Mouse (Mus musculus): ENCODE data around the gene Pla2g2f. TPM values are rescaled to one million over a fixed set of nuclear protein-coding genes. Genes with fewer than 3 reads are reported as not detected.
A peak's percentile ranks its signal among the peaks of the same experiment; 100 is the strongest.

The Pla2g2f gene
- polyA plus RNA-seq, 1 experiment = not detected

- no peaks in the 10 kb centered on the region for H3K79me2 ChIP-seq (ENCODE audit: control insufficient read depth, insufficient read depth)
Observed at GRCm38 (mm10) chr4:138748369-138749072, 8.9 kb downstream of the Pla2g2f start.

GRCm38 (mm10) chr4:138747851-138748250 lies 9.6 kb downstream of the Pla2g2f start:
- Histone ChIP-seq H3ac (ENCODE audit: control insufficient read depth, insufficient read length) (no peak overlapping the region), H3K27me3 (ENCODE audit: control insufficient read depth, insufficient read depth, insufficient read length) (peaks cover 10% of the 10 kb centered on the region), H3K36me3 (ENCODE audit: control insufficient read depth, insufficient read depth) (no peaks in the 10 kb centered on the region), H3K79me2 (ENCODE audit: control insufficient read depth, insufficient read depth) (no peaks in the 10 kb centered on the region), H3K4me2 (ENCODE audit: low read depth) (no peak overlapping the region), H3K4me3 (no peak overlapping the region)
- TF ChIP-seq CEBPB (IDR thresholded peaks at IDR 0.05; ENCODE audit: insufficient read depth, poor library complexity, severe bottlenecking) = no peak
- peak in 1 of 3 experiments; percentile 13 for TF ChIP-seq MYOG (IDR thresholded peaks at IDR 0.05; ENCODE audit: control insufficient read depth in 1 of 3, insufficient read depth in 1 of 3, insufficient read length in 2 of 3, low read depth in 2 of 3)

More at GRCm38 (mm10) chr4:138748369-138749072, 8.9 kb downstream of the Pla2g2f start:
- Histone ChIP-seq H3K27me3 (ENCODE audit: control insufficient read depth, insufficient read depth, insufficient read length) (peaks cover 8% of the 10 kb centered on the region), H3ac (ENCODE audit: control insufficient read depth, insufficient read length) (no peak overlapping the region), H3K36me3 (ENCODE audit: control insufficient read depth, insufficient read depth) (no peaks in the 10 kb centered on the region), H3K4me3 (no peak overlapping the region), H3K4me2 (ENCODE audit: low read depth) (no peak overlapping the region)
- TF ChIP-seq REST (IDR thresholded peaks at IDR 0.05; ENCODE audit: insufficient read depth, insufficient read length) (no peak), SRF (IDR thresholded peaks at IDR 0.05; ENCODE audit: control insufficient read depth, insufficient read length, low read depth) (no peak), MYOG (IDR thresholded peaks at IDR 0.05; ENCODE audit: control insufficient read depth in 1 of 3, insufficient read depth in 1 of 3, insufficient read length in 2 of 3, low read depth in 2 of 3) (no peak), MYOD1 (IDR thresholded peaks at IDR 0.05; ENCODE audit: control insufficient read depth in 1 of 3, insufficient read length in 2 of 3, low read depth in 2 of 3) (no peak), POLR2AphosphoS2 (IDR thresholded peaks at IDR 0.05; ENCODE audit: insufficient read length, low read depth) (no peak), TCF3 (IDR thresholded peaks at IDR 0.05; ENCODE audit: insufficient read length, low read depth) (no peak), CEBPB (IDR thresholded peaks at IDR 0.05; ENCODE audit: insufficient read depth, poor library complexity, severe bottlenecking) (no peak), POLR2A (IDR thresholded peaks at IDR 0.05; ENCODE audit: insufficient read length, low read depth) (no peak)

GRCm38 (mm10) chr4:138746866-138747265 lies 10.6 kb downstream of the Pla2g2f start:
- Histone ChIP-seq H3K4me2 (ENCODE audit: low read depth) (no peak overlapping the region), H3K4me3 (no peak overlapping the region), H3ac (ENCODE audit: control insufficient read depth, insufficient read length) (no peak overlapping the region), H3K79me2 (ENCODE audit: control insufficient read depth, insufficient read depth) (no peaks in the 10 kb centered on the region), H3K27me3 (ENCODE audit: control insufficient read depth, insufficient read depth, insufficient read length) (peaks cover 20% of the 10 kb centered on the region), H3K36me3 (ENCODE audit: control insufficient read depth, insufficient read depth) (no peaks in the 10 kb centered on the region)
- TF ChIP-seq MYOG (IDR thresholded peaks at IDR 0.05; ENCODE audit: control insufficient read depth in 1 of 3, insufficient read depth in 1 of 3, insufficient read length in 2 of 3, low read depth in 2 of 3) = no peak
- no peak for TF ChIP-seq SRF (IDR thresholded peaks at IDR 0.05; ENCODE audit: control insufficient read depth, insufficient read length, low read depth)
- no peak for TF ChIP-seq POLR2AphosphoS2 (IDR thresholded peaks at IDR 0.05; ENCODE audit: insufficient read length, low read depth)
- no peak for TF ChIP-seq REST (IDR thresholded peaks at IDR 0.05; ENCODE audit: insufficient read depth, insufficient read length)
- no peak for TF ChIP-seq POLR2A (IDR thresholded peaks at IDR 0.05; ENCODE audit: insufficient read length, low read depth)
- no peak for TF ChIP-seq E2F4 (IDR thresholded peaks at IDR 0.05; ENCODE audit: insufficient read depth)
- no peak for TF ChIP-seq TCF3 (IDR thresholded peaks at IDR 0.05; ENCODE audit: insufficient read length, low read depth)
- no peak for TF ChIP-seq TCF12 (IDR thresholded peaks at IDR 0.05; ENCODE audit: insufficient read depth, poor library complexity, severe bottlenecking)
- no peak for TF ChIP-seq CEBPB (IDR thresholded peaks at IDR 0.05; ENCODE audit: insufficient read depth, poor library complexity, severe bottlenecking)
- no peak for TF ChIP-seq MYOD1 (IDR thresholded peaks at IDR 0.05; ENCODE audit: control insufficient read depth in 1 of 3, insufficient read length in 2 of 3, low read depth in 2 of 3)
- no peak for TF ChIP-seq USF1 (IDR thresholded peaks at IDR 0.05; ENCODE audit: low read depth)
- TF ChIP-seq MAX (IDR thresholded peaks at IDR 0.05; ENCODE audit: low read depth) = no peak

- no peak overlapping the region for H3K4me2 ChIP-seq (ENCODE audit: low read depth)
Observed at GRCm38 (mm10) chr4:138745884-138746283, 11.5 kb downstream of the Pla2g2f start.

More at GRCm38 (mm10) chr4:138745884-138746283, 11.5 kb downstream of the Pla2g2f start:
- TF ChIP-seq E2F4 (IDR thresholded peaks at IDR 0.05; ENCODE audit: insufficient read depth) (no peak), MYOD1 (IDR thresholded peaks at IDR 0.05; ENCODE audit: control insufficient read depth in 1 of 3, insufficient read length in 2 of 3, low read depth in 2 of 3) (no peak), TCF3 (IDR thresholded peaks at IDR 0.05; ENCODE audit: insufficient read length, low read depth) (no peak), CEBPB (IDR thresholded peaks at IDR 0.05; ENCODE audit: insufficient read depth, poor library complexity, severe bottlenecking) (no peak), MYOG (IDR thresholded peaks at IDR 0.05; ENCODE audit: control insufficient read depth in 1 of 3, insufficient read depth in 1 of 3, insufficient read length in 2 of 3, low read depth in 2 of 3) (no peak), USF1 (IDR thresholded peaks at IDR 0.05; ENCODE audit: low read depth) (no peak), POLR2AphosphoS2 (IDR thresholded peaks at IDR 0.05; ENCODE audit: insufficient read length, low read depth) (no peak), REST (IDR thresholded peaks at IDR 0.05; ENCODE audit: insufficient read depth, insufficient read length) (no peak), TCF12 (IDR thresholded peaks at IDR 0.05; ENCODE audit: insufficient read depth, poor library complexity, severe bottlenecking) (no peak), MAX (IDR thresholded peaks at IDR 0.05; ENCODE audit: low read depth) (no peak), POLR2A (IDR thresholded peaks at IDR 0.05; ENCODE audit: insufficient read length, low read depth) (no peak), SRF (IDR thresholded peaks at IDR 0.05; ENCODE audit: control insufficient read depth, insufficient read length, low read depth) (no peak)
- Histone ChIP-seq H3ac (ENCODE audit: control insufficient read depth, insufficient read length) (no peak overlapping the region), H3K36me3 (ENCODE audit: control insufficient read depth, insufficient read depth) (no peaks in the 10 kb centered on the region), H3K79me2 (ENCODE audit: control insufficient read depth, insufficient read depth) (no peaks in the 10 kb centered on the region), H3K4me3 (no peak overlapping the region), H3K27me3 (ENCODE audit: control insufficient read depth, insufficient read depth, insufficient read length) (peaks cover 20% of the 10 kb centered on the region)
